Mouse (Mus musculus) heart, adult 2 months (tissue): ENCODE data around the gene Sema3a.

Experiments
- CTCF ChIP-seq: fragments of 200-600 bp; IDR thresholded peaks from 2 replicates; pipeline ENCODE4 v1.8.1; 2022; ENCODE audit warnings: antibody characterized with exemption, mild to moderate bottlenecking, moderate library complexity
- EP300 ChIP-seq: fragments of 200-500 bp; IDR thresholded peaks from 2 replicates; pipeline ENCODE4 v1.6.1; 2011; ENCODE audit warnings: low read depth, low read length, control low read depth; ENCODE audit not compliant: insufficient read depth
- POLR2A ChIP-seq: fragments of 200-500 bp; IDR thresholded peaks from 2 replicates; pipeline ENCODE4 v1.6.1; 2011; ENCODE audit warnings: mild to moderate bottlenecking, low read depth, low read length, control low read depth; ENCODE audit not compliant: insufficient read depth

DNA sequence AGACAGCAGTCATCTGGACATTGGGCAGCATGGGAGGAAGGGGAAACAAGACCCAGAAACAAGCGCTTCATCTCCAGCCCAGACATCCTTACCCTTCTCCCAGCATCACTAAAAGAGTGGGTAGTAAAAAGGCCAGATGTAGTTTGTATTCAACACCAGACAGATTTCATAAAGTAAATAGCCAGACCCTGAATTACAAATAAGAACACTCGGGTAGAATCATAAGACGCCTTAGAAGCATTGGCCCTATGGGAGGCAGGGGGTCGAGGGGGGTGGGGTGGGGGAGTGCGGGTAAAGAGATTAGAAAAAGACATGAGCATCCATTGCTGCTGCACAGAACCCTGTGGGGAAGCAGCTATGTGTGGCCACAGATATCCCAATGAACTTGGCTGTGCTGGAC, 500.9 kb downstream of the Sema3a start:
- TF ChIP-seq POLR2A, result no peak
- TF ChIP-seq EP300, result no peak
- TF ChIP-seq CTCF, result no peak
